Mouse (Mus musculus) liver, embryonic 15.5 days (tissue): ENCODE measurements around the gene Il11. TPM values are rescaled to one million over a fixed set of nuclear protein-coding genes. Genes with fewer than 3 reads are reported as not detected.

Source experiments
- polyA plus RNA-seq: library from polyadenylated mRNA; unstranded; fragments of >200 nt; fragmentation: Nextera tagmentation; extraction: Ambion mirVana; gene quantifications from 2 replicates; pipeline ENCODE4 v1.2.1, GENCODE M21; 2015

The Il11 gene
- polyA plus RNA-seq, 1 experiment from 2014 or later = 0.06 TPM

Other genes with a start within 250 kb of the Il11 start
- 0.35 and 0.77 TPM in 2 replicates for gene Syt5, start 235.3 kb downstream of the Il11 start, polyA plus RNA-seq
- gene Ptprh, start 178.8 kb downstream of the Il11 start, polyA plus RNA-seq = not detected in 2 replicates
- gene Tmem86b, start 151.4 kb downstream of the Il11 start, polyA plus RNA-seq = 34.4 and 39.1 TPM in 2 replicates
- gene Ppp6r1, start 123.8 kb downstream of the Il11 start, polyA plus RNA-seq = 6.5 and 8.1 TPM in 2 replicates
- 54.4 and 58.1 TPM in 2 replicates for gene Hspbp1, start 97.8 kb downstream of the Il11 start, polyA plus RNA-seq
- 0.03 and 0.12 TPM in 2 replicates for gene Brsk1, start 92.3 kb downstream of the Il11 start, polyA plus RNA-seq
- gene Tmem150b, start 57.6 kb downstream of the Il11 start, polyA plus RNA-seq = 0.14 and 0.37 TPM in 2 replicates
- 50.1 and 56.1 TPM in 2 replicates for gene Kmt5c, start 42.7 kb downstream of the Il11 start, polyA plus RNA-seq
- 66.0 and 79.3 TPM in 2 replicates for gene Cox6b2, start 29.8 kb downstream of the Il11 start, polyA plus RNA-seq
- gene Fam71e2, start 11.6 kb downstream of the Il11 start, polyA plus RNA-seq = not detected in 2 replicates
- 0.21 TPM in 1 of 2 replicates, not detected in the other for gene Tmem190, start 78 bp upstream of the Il11 start, polyA plus RNA-seq
- gene Tmem238, start 6.8 kb upstream of the Il11 start, polyA plus RNA-seq = 9.5 and 10.3 TPM in 2 replicates
- gene Rpl28, start 10.0 kb upstream of the Il11 start, polyA plus RNA-seq = 169 and 173 TPM in 2 replicates
- gene Ube2s, start 29.7 kb upstream of the Il11 start, polyA plus RNA-seq = 302 and 318 TPM in 2 replicates
- not detected in 2 replicates for gene Shisa7, start 61.8 kb upstream of the Il11 start, polyA plus RNA-seq
- gene Isoc2b, start 87.4 kb upstream of the Il11 start, polyA plus RNA-seq = 3.7 and 3.8 TPM in 2 replicates
- 0.68 and 0.77 TPM in 2 replicates for gene Isoc2a, start 94.3 kb upstream of the Il11 start, polyA plus RNA-seq
- not detected in 2 replicates for gene Gm36210, start 123.7 kb upstream of the Il11 start, polyA plus RNA-seq
- 1.7 TPM in 2 replicates for gene Zfp628, start 132.4 kb upstream of the Il11 start, polyA plus RNA-seq
- 0.23 and 0.45 TPM in 2 replicates for gene Nat14, start 139.2 kb upstream of the Il11 start, polyA plus RNA-seq
- 0.15 TPM in 2 replicates for gene Ssc5d, start 142.9 kb upstream of the Il11 start, polyA plus RNA-seq
- gene Sbk2, start 181.5 kb upstream of the Il11 start, polyA plus RNA-seq = 0.07 TPM in 1 of 2 replicates, not detected in the other
- not detected in 2 replicates for gene Sbk3, start 188.3 kb upstream of the Il11 start, polyA plus RNA-seq
- gene Zfp579, start 213.3 kb upstream of the Il11 start, polyA plus RNA-seq = 3.3 and 4.6 TPM in 2 replicates
- gene Zfp524, start 231.6 kb upstream of the Il11 start, polyA plus RNA-seq = 9.3 and 10.0 TPM in 2 replicates
- 15.6 and 17.9 TPM in 2 replicates for gene Fiz1, start 231.8 kb upstream of the Il11 start, polyA plus RNA-seq
- 0.53 and 1.2 TPM in 2 replicates for gene Gm44973, start 232.6 kb upstream of the Il11 start, polyA plus RNA-seq
- gene Zfp865, start 237.5 kb upstream of the Il11 start, polyA plus RNA-seq = 1.3 and 1.5 TPM in 2 replicates
- 0.28 and 0.40 TPM in 2 replicates for gene Ccdc106, start 237.7 kb upstream of the Il11 start, polyA plus RNA-seq